Mouse (Mus musculus) CH12.LX (cell line): Measurements from ENCODE around the gene Wdr83.

ENCODE experiments used
- MXI1 ChIP-seq: IDR thresholded peaks from 2 replicates; pipeline ENCODE4 v1.6.1; 2011; ENCODE audit warnings: mild to moderate bottlenecking, low read depth, low read length, improper control_type of control experiment
- POLR2A ChIP-seq: IDR thresholded peaks from 2 replicates; pipeline ENCODE4 v1.6.1; 2011; ENCODE audit warnings: low read depth, mild to moderate bottlenecking, improper control_type of control experiment, low read length
- ZNF384 ChIP-seq: IDR thresholded peaks from 2 replicates; pipeline ENCODE4 v1.6.1; 2012; ENCODE audit warnings: low read depth, low read length, improper control_type of control experiment, inconsistent platforms

GRCm38 (mm10) chr8:85059879-85060616 is 21.1 kb downstream of the Wdr83 start, which contains the start of gene Fbxw9:
- TF ChIP-seq MXI1 (peak; percentile 95), POLR2A (peak; percentile 53; the same call in 1 of the 2 replicates), ZNF384 (peak; percentile 85)
